In the genomic region with DNA sequence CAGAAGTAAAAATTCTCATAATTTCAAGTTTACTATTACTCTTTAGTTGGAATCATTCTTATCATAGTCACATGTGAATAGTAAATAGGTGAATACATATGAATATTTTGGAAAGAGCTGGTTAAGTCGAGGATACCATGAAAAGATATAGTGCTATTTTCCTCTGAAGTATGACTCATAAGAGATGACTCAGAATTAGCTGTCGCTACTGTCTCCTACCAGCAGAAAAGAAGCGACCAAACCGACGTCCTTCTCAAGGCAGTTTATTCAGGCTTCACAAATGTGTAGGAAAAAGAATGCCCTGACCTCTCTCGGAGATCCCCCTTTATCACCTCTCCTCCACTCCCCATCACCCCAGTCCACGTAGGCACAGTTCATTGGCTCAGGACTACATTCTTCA, we compare ENCODE assay signal across 20 mouse cellular contexts.
"Had no signal": no experiment of that assay in that cellular context is flagged by ENCODE, and none has a peak within 500 bp of the region (broad histone marks: within the 10 kb centered on the region; RNA-seq: fewer than 3 reads in every experiment).

No protein-coding gene starts in this region.

- H3K4me3 ChIP-seq: limb, embryonic 12.5 days; limb, embryonic 15.5 days; liver, embryonic 15.5 days; lung, embryonic 15.5 days; megakaryocyte, embryonic 14.5 days; midbrain, embryonic 10.5 days; midbrain, embryonic 13.5 days; neural tube, embryonic 12.5 days; neural tube, embryonic 15.5 days; stomach, embryonic 15.5 days had no signal

- DNase-seq: kidney, adult 2 months; kidney, postnatal 10 days; kidney, postnatal 36 days; left cerebral cortex, postnatal 4 days; lung, adult 18-20 months; lung, postnatal 10 days; lung, postnatal 36 days; thymus, postnatal 25 days had no signal

- H3K36me3 ChIP-seq: limb, embryonic 12.5 days; limb, embryonic 15.5 days; liver, embryonic 15.5 days; lung, embryonic 15.5 days; midbrain, embryonic 10.5 days; midbrain, embryonic 13.5 days; neural tube, embryonic 12.5 days; neural tube, embryonic 15.5 days; stomach, embryonic 15.5 days had no signal

- H3K9me3 ChIP-seq: limb, embryonic 12.5 days; limb, embryonic 15.5 days; liver, embryonic 15.5 days; lung, embryonic 15.5 days; megakaryocyte, embryonic 14.5 days; midbrain, embryonic 10.5 days; midbrain, embryonic 13.5 days; neural tube, embryonic 12.5 days; neural tube, embryonic 15.5 days; stomach, embryonic 15.5 days had no signal

- H3K4me1 ChIP-seq: limb, embryonic 12.5 days; limb, embryonic 15.5 days; liver, embryonic 15.5 days; lung, embryonic 15.5 days; megakaryocyte, embryonic 14.5 days; midbrain, embryonic 10.5 days; midbrain, embryonic 13.5 days; neural tube, embryonic 12.5 days; neural tube, embryonic 15.5 days; stomach, embryonic 15.5 days had no signal

- ATAC-seq: intestine, postnatal 0 days; midbrain, embryonic 13.5 days had no signal

- H3K9ac ChIP-seq: limb, embryonic 12.5 days; limb, embryonic 15.5 days; liver, embryonic 15.5 days; lung, embryonic 15.5 days; midbrain, embryonic 13.5 days; neural tube, embryonic 12.5 days; neural tube, embryonic 15.5 days; stomach, embryonic 15.5 days had no signal

- H3K27ac ChIP-seq: limb, embryonic 12.5 days; limb, embryonic 15.5 days; liver, embryonic 15.5 days; lung, embryonic 15.5 days; midbrain, embryonic 10.5 days; midbrain, embryonic 13.5 days; neural tube, embryonic 12.5 days; neural tube, embryonic 15.5 days; stomach, embryonic 15.5 days had no signal

- H3K27me3 ChIP-seq: limb, embryonic 12.5 days; limb, embryonic 15.5 days; liver, embryonic 15.5 days; lung, embryonic 15.5 days; megakaryocyte, embryonic 14.5 days; midbrain, embryonic 13.5 days; neural tube, embryonic 12.5 days; neural tube, embryonic 15.5 days; stomach, embryonic 15.5 days had no signal

- H3K4me2 ChIP-seq: limb, embryonic 12.5 days; limb, embryonic 15.5 days; liver, embryonic 11.5 days; liver, embryonic 15.5 days; lung, embryonic 15.5 days; midbrain, embryonic 13.5 days; neural tube, embryonic 12.5 days; neural tube, embryonic 15.5 days; stomach, embryonic 15.5 days had no signal
